Mouse (Mus musculus): ENCODE results near the gene Ch25h.

DNA sequence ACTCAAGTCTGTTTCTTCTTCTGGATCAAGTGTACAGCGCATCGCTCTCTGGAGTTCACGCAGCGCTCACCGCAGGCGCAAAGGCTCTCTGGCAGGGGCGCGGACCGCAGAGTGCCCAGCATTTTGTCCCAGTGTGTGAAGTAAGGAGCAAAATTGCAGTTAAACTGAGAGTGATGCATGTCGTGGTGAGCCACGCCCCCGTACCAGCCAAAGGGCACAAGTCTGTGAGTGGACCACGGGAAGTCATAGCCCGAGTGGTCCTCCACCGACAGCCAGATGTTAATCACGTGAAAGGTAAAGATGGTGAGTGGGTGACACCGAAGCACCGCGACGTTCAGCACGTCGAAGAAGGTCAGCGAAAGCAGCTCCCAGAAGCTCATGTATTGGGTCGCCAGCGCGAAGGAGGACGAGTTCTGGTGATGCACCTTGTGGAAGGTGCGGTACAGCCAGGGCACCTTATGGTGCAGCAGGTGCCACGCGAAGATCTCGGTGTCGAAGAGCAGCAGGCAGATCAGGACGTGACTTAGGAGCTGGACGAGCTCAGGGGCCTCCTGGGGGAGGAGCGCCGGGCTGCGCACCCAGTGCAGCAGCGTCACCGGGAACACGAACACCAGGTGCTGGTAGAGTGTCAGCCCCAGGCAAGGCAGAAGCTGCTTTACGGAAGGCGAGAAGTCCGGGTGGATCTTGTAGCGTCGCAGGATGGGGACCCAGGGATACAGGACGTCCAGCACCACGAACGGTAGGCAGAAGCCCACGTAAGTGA, 555 bp downstream of the Ch25h start:
- TF ChIP-seq EP300 (IDR thresholded peaks at IDR 0.05; ENCODE audit: low read depth) (no peak), CTCF (IDR thresholded peaks at IDR 0.05; ENCODE audit: low read depth) (no peak)

All from liver, postnatal 0 days (tissue).